In the genomic region with DNA sequence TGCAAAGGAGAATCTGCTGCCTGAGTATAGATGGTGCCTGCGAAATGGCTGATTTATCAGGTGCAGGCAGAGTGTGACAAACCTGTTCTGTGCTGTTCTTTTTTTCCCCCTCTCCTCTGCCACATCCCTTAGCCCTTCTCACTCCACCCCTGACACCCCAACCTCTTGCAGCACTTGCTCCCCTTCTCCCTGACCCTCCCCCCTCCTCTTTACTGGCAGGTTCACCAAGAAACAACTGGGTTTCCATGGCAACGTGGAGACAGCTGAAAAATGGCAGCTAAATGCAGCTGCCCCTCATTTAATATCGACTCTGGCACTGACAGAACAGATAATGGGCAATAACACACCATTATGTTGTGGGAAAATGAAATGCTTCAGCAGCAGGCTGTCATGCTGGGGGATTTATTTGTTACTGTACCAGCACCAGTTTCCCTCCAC, we compare ENCODE assay signal across 12 mouse cellular contexts.
A peak's percentile ranks its signal among the peaks of the same experiment; 100 is the strongest.
DNase-seq lines count a peak whose midpoint lies in the region; ATAC-seq and TF ChIP-seq lines count a peak whose summit lies in the region.
"Had no signal": no experiment of that assay in that cellular context is flagged by ENCODE, and none has a peak within 500 bp of the region (broad histone marks: within the 10 kb centered on the region; RNA-seq: fewer than 3 reads in every experiment).

No protein-coding gene starts in this region.

- no peak for TF ChIP-seq CTCF in layer of hippocampus, adult 2 months (conservative IDR thresholded peaks at IDR 0.05)

- ATAC-seq in embryonic facial prominence, embryonic 11.5 days (replicated peaks; ENCODE audit: insufficient number of reproducible peaks, low FRiP score, low TSS enrichment, low read depth) = no peak; the same call in 1 of the 2 replicates
- peak; percentile 84 for ATAC-seq in hindbrain, embryonic 14.5 days (ENCODE audit: low FRiP score)
- ATAC-seq in neural tube, embryonic 11.5 days (ENCODE audit: insufficient read depth, low FRiP score, low TSS enrichment) = peak; percentile 80
- no peak for ATAC-seq in heart, embryonic 12.5 days (ENCODE audit: insufficient number of reproducible peaks, low FRiP score)

- H3K36me3 ChIP-seq in embryonic facial prominence, embryonic 11.5 days (replicated peaks; ENCODE audit: control insufficient read depth, insufficient read depth, low read depth, low read length) = no peaks in the 10 kb centered on the region
- H3K36me3 ChIP-seq in hindbrain, embryonic 14.5 days (replicated peaks; ENCODE audit: control insufficient read depth, insufficient read depth) = no peaks in the 10 kb centered on the region
- H3K36me3 ChIP-seq in neural tube, embryonic 11.5 days (ENCODE audit: control insufficient read depth, insufficient read depth, low read length) = no peaks in the 10 kb centered on the region
- H3K36me3 ChIP-seq in heart, embryonic 12.5 days = no peaks in the 10 kb centered on the region
- H3K36me3 ChIP-seq: embryonic facial prominence, embryonic 12.5 days; limb, embryonic 13.5 days had no signal

- H3K9me3 ChIP-seq in embryonic facial prominence, embryonic 11.5 days (replicated peaks; ENCODE audit: control insufficient read depth, low read length) = no peaks in the 10 kb centered on the region
- no peaks in the 10 kb centered on the region for H3K9me3 ChIP-seq in hindbrain, embryonic 14.5 days (ENCODE audit: control insufficient read depth, low read length)
- no peaks in the 10 kb centered on the region for H3K9me3 ChIP-seq in neural tube, embryonic 11.5 days (ENCODE audit: control insufficient read depth, low read length)
- H3K9me3 ChIP-seq in heart, embryonic 12.5 days (replicated peaks) = no peaks in the 10 kb centered on the region
- H3K9me3 ChIP-seq: embryonic facial prominence, embryonic 12.5 days; limb, embryonic 13.5 days had no signal

- H3K4me1 ChIP-seq in embryonic facial prominence, embryonic 11.5 days (ENCODE audit: control insufficient read depth, insufficient read depth, low read length) = no peaks in the 10 kb centered on the region
- peaks cover 19% of the 10 kb centered on the region for H3K4me1 ChIP-seq in hindbrain, embryonic 14.5 days (replicated peaks; ENCODE audit: control insufficient read depth, insufficient read depth, low read length)
- H3K4me1 ChIP-seq in neural tube, embryonic 11.5 days (ENCODE audit: control insufficient read depth, insufficient read depth, low read length) = peaks cover 9% of the 10 kb centered on the region
- no peaks in the 10 kb centered on the region for H3K4me1 ChIP-seq in heart, embryonic 12.5 days (replicated peaks)
- H3K4me1 ChIP-seq: limb, embryonic 13.5 days had no signal

- H3K9ac ChIP-seq in embryonic facial prominence, embryonic 11.5 days (replicated peaks; ENCODE audit: low read length) = no peak overlapping the region
- peak overlapping the region; percentile 46 for H3K9ac ChIP-seq in hindbrain, embryonic 14.5 days
- H3K9ac ChIP-seq in neural tube, embryonic 11.5 days (ENCODE audit: low read length) = no peak overlapping the region
- H3K9ac ChIP-seq in heart, embryonic 12.5 days = no peak overlapping the region
- H3K9ac ChIP-seq: embryonic facial prominence, embryonic 12.5 days; limb, embryonic 13.5 days had no signal

- H3K27me3 ChIP-seq in embryonic facial prominence, embryonic 11.5 days (ENCODE audit: control insufficient read depth, insufficient read depth, low read length) = no peaks in the 10 kb centered on the region
- H3K27me3 ChIP-seq in hindbrain, embryonic 14.5 days (ENCODE audit: control insufficient read depth, insufficient read depth, low read length) = no peaks in the 10 kb centered on the region
- H3K27me3 ChIP-seq in neural tube, embryonic 11.5 days (ENCODE audit: control insufficient read depth, insufficient read depth, low read length) = no peaks in the 10 kb centered on the region
- no peaks in the 10 kb centered on the region for H3K27me3 ChIP-seq in heart, embryonic 12.5 days (replicated peaks)
- H3K27me3 ChIP-seq: embryonic facial prominence, embryonic 12.5 days; limb, embryonic 13.5 days had no signal

- peak in 1 of 2 experiments; percentile 32 for DNase-seq in layer of hippocampus, adult 2 months (ENCODE audit: low spot score in 2 of 2)
- no peak for DNase-seq in layer of hippocampus, postnatal 25 days (ENCODE audit: extremely low spot score in 1 of 2, low spot score in 1 of 2)
- DNase-seq in embryonic facial prominence, embryonic 11.5 days (ENCODE audit: low spot score) = peak; percentile 34
- peak; percentile 73 for DNase-seq in hindbrain, embryonic 14.5 days (ENCODE audit: low spot score)
- DNase-seq in neural tube, embryonic 11.5 days (ENCODE audit: low spot score) = peak; percentile 68
- no peak for DNase-seq in kidney, adult 11 months
- no peak for DNase-seq in left cerebral cortex, adult 18-20 months (ENCODE audit: low spot score in 2 of 2)
- DNase-seq: adrenal gland, postnatal 36 days; gastrocnemius, adult 2 months had no signal

- no peak overlapping the region for H3K4me2 ChIP-seq in embryonic facial prominence, embryonic 11.5 days (ENCODE audit: low read depth, low read length)
- peak overlapping the region; percentile 38 for H3K4me2 ChIP-seq in hindbrain, embryonic 14.5 days (replicated peaks)
- H3K4me2 ChIP-seq in neural tube, embryonic 11.5 days (ENCODE audit: low read depth) = no peak overlapping the region; the same call in 1 of the 2 replicates
- H3K4me2 ChIP-seq in heart, embryonic 12.5 days = no peak overlapping the region
- H3K4me2 ChIP-seq: embryonic facial prominence, embryonic 12.5 days; limb, embryonic 13.5 days had no signal

- 34% methylated on average over 3 of the region's 3 CpGs for WGBS in embryonic facial prominence, embryonic 11.5 days
- WGBS in hindbrain, embryonic 14.5 days = 6% methylated on average over 3 of the region's 3 CpGs
- WGBS in neural tube, embryonic 11.5 days = 23% methylated on average over 3 of the region's 3 CpGs
- 31% methylated on average over 3 of the region's 3 CpGs for WGBS in heart, embryonic 12.5 days

- no peak overlapping the region for H3K4me3 ChIP-seq in layer of hippocampus, adult 2 months
- H3K4me3 ChIP-seq in embryonic facial prominence, embryonic 11.5 days (ENCODE audit: low read depth, low read length) = no peak overlapping the region
- no peak overlapping the region for H3K4me3 ChIP-seq in hindbrain, embryonic 14.5 days (replicated peaks; ENCODE audit: low read length)
- H3K4me3 ChIP-seq in neural tube, embryonic 11.5 days (ENCODE audit: low read depth, low read length) = no peak overlapping the region
- no peak overlapping the region for H3K4me3 ChIP-seq in heart, embryonic 12.5 days
- H3K4me3 ChIP-seq: embryonic facial prominence, embryonic 12.5 days; gastrocnemius, adult 2 months; limb, embryonic 13.5 days had no signal

- peak overlapping the region; percentile 49 for H3K27ac ChIP-seq in layer of hippocampus, adult 2 months
- no peak overlapping the region for H3K27ac ChIP-seq in embryonic facial prominence, embryonic 11.5 days (replicated peaks; ENCODE audit: low read depth, low read length)
- H3K27ac ChIP-seq in hindbrain, embryonic 14.5 days = peak overlapping the region; percentile 88
- peak overlapping the region; percentile 39; the same call in 1 of the 2 replicates for H3K27ac ChIP-seq in neural tube, embryonic 11.5 days (ENCODE audit: low read depth, low read length)
- no peak overlapping the region for H3K27ac ChIP-seq in heart, embryonic 12.5 days (ENCODE audit: poor library complexity, severe bottlenecking)
- H3K27ac ChIP-seq: embryonic facial prominence, embryonic 12.5 days; gastrocnemius, adult 2 months; limb, embryonic 13.5 days had no signal

Comparison
In these comparisons a context has a peak if more than half of its experiments do, and no peak if none do; other contexts are left out.
1. DNase-seq: peak in embryonic facial prominence, embryonic 11.5 days (single experiment), hindbrain, embryonic 14.5 days (single experiment) and neural tube, embryonic 11.5 days (single experiment); none in layer of hippocampus, postnatal 25 days (0 of 2), kidney, adult 11 months (single experiment) and left cerebral cortex, adult 18-20 months (0 of 2).
2. H3K27ac ChIP-seq: peak in layer of hippocampus, adult 2 months (single experiment), hindbrain, embryonic 14.5 days (single experiment) and neural tube, embryonic 11.5 days (single experiment); none in embryonic facial prominence, embryonic 11.5 days (single experiment) and heart, embryonic 12.5 days (single experiment).
3. ATAC-seq: peak in hindbrain, embryonic 14.5 days (single experiment) and neural tube, embryonic 11.5 days (single experiment); none in embryonic facial prominence, embryonic 11.5 days (single experiment) and heart, embryonic 12.5 days (single experiment).